Mouse (Mus musculus) small intestine, adult 2 months (tissue): ENCODE measurements around the gene Ccdc163.

ENCODE experiments used
- CTCF ChIP-seq: fragments of 200-500 bp; IDR thresholded peaks from 2 replicates; pipeline ENCODE4 v1.5.1; 2012; ENCODE audit warnings: low read depth, mild to moderate bottlenecking, control low read depth, inconsistent platforms, low read length, moderate library complexity, mixed read lengths; ENCODE audit not compliant: insufficient replicate concordance, insufficient read length; ENCODE audit errors: extremely low read depth
- POLR2A ChIP-seq: fragments of 200-500 bp; IDR thresholded peaks from 2 replicates; pipeline ENCODE4 v1.6.1; 2012; ENCODE audit warnings: low read depth, mild to moderate bottlenecking, control low read depth, inconsistent platforms, low read length, moderate library complexity

DNA sequence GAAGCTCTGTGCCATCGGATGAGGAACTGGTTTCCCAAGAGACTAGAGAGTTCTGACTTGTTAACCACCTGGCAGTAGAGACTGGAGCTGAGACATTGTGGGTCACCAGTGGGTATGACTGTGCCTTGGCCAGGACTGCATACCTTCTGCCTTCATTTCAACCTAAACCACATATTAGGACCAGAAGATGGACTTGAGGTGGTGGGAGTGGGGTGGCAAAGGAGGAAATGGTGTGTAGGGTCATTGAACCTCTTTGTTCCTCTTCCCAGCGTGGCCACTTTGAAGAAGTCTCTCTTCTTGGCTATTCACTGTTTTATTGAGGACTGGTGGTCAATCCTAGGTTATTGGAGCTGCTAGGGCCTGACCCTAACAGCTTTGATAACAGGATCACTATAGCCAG, 73.1 kb downstream of the Ccdc163 start:
- TF ChIP-seq POLR2A (no peak), CTCF (no peak)
